Mouse (Mus musculus) testis, adult 2 months (tissue): ENCODE data around the gene Cspg4.

Experiments used
- CTCF ChIP-seq: fragments of 200-500 bp; IDR thresholded peaks from 2 replicates; pipeline ENCODE4 v1.5.1; 2012; ENCODE audit warnings: low read depth, mild to moderate bottlenecking, inconsistent platforms, low read length, moderate library complexity; ENCODE audit not compliant: control insufficient read depth, insufficient read depth, insufficient replicate concordance
- POLR2A ChIP-seq: fragments of 200-500 bp; IDR thresholded peaks from 2 replicates; pipeline ENCODE4 v1.6.1; 2012; ENCODE audit warnings: low read depth, mild to moderate bottlenecking, inconsistent platforms, low read length, moderate library complexity; ENCODE audit not compliant: control insufficient read depth

DNA sequence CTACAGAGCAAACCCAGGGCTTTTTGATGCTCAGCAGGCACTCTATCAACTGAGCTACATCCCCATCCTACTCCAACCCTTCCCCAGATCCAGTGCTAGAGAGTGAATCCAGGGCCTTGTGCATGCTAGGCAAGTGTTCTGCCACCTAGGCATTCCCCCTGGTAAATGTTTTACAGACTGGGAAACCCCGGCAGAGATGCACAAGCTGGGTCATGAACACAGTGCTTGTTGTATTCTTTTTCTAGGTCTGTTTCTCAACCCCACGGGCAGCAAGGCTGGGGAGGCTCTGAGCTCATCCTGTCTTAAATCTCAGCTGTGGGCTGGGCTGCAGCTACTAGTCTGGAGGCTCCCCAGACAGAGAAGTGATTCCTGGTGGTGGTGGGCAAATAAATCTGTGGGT lies 2.0 kb upstream of the Cspg4 start:
- TF ChIP-seq CTCF: no peak
- TF ChIP-seq POLR2A: no peak
